Mouse (Mus musculus) embryo, embryonic 9.5 days (tissue): ENCODE measurements around the gene Ntan1.
A peak's percentile ranks its signal among the peaks of the same experiment; 100 is the strongest.
"Not testable (repeated sequence)": the region's sequence is repeated elsewhere in the genome, so short reads cannot be mapped to it uniquely, and the experiment has no call there.

ENCODE experiments used
- DNase-seq: peaks from one replicate; pipeline ENCODE4 v3.0.0-alpha.2; 2017; ENCODE audit errors: extremely low spot score

The Ntan1 gene

GRCm38 (mm10) chr16:13818560-13819393, at the start of gene Ntan1:
TSS of gene Ntan1 (plus strand) at chr16:13818845.
- peak; percentile 96 for DNase-seq

- DNase-seq, result not testable (repeated sequence)
Observed at GRCm38 (mm10) chr16:13771603-13772002, 47.0 kb upstream of the Ntan1 start.

GRCm38 (mm10) chr16:13772051-13772450, 46.6 kb upstream of the Ntan1 start:
- not testable (repeated sequence) for DNase-seq

- DNase-seq, result not testable (repeated sequence)
Observed at GRCm38 (mm10) chr16:13774011-13774410, 44.6 kb upstream of the Ntan1 start.

GRCm38 (mm10) chr16:13774651-13775050, 44.0 kb upstream of the Ntan1 start:
- DNase-seq, result not testable (repeated sequence)

GRCm38 (mm10) chr16:13780353-13781036, 38.1 kb upstream of the Ntan1 start, which contains the start of gene Rrn3:
TSS of gene Rrn3 (plus strand) at chr16:13780708.
- peak; percentile 86 for DNase-seq

- DNase-seq, result peak; percentile 5
Observed at GRCm38 (mm10) chr16:13781216-13781615, 37.4 kb upstream of the Ntan1 start.

GRCm38 (mm10) chr16:13785932-13786331, 32.7 kb upstream of the Ntan1 start:
- DNase-seq, result no peak

- not testable (repeated sequence) for DNase-seq
Observed at GRCm38 (mm10) chr16:13793441-13793840, 25.2 kb upstream of the Ntan1 start.

- DNase-seq, result no peak
Observed at GRCm38 (mm10) chr16:13796746-13797175, 21.9 kb upstream of the Ntan1 start.

GRCm38 (mm10) chr16:13801231-13801630, 17.4 kb upstream of the Ntan1 start:
- DNase-seq, result no peak

GRCm38 (mm10) chr16:13804666-13805065, 14.0 kb upstream of the Ntan1 start:
- DNase-seq, result no peak

GRCm38 (mm10) chr16:13807616-13808015, 11.0 kb upstream of the Ntan1 start:
- no peak for DNase-seq

- no peak for DNase-seq
Observed at GRCm38 (mm10) chr16:13808410-13808809, 10.2 kb upstream of the Ntan1 start.

GRCm38 (mm10) chr16:13812152-13812551, 6.5 kb upstream of the Ntan1 start:
- DNase-seq, result no peak

GRCm38 (mm10) chr16:13813200-13813599, 5.4 kb upstream of the Ntan1 start:
- DNase-seq, result no peak

- DNase-seq, result no peak
Observed at GRCm38 (mm10) chr16:13819394-13819743, 724 bp downstream of the Ntan1 start.

GRCm38 (mm10) chr16:13819806-13820500, 1.3 kb downstream of the Ntan1 start:
- peak; percentile 5 for DNase-seq

- no peak for DNase-seq
Observed at GRCm38 (mm10) chr16:13820771-13821170, 2.1 kb downstream of the Ntan1 start.

GRCm38 (mm10) chr16:13825781-13826490, 7.3 kb downstream of the Ntan1 start:
- DNase-seq, result no peak

- no peak for DNase-seq
Observed at GRCm38 (mm10) chr16:13826511-13826910, 7.9 kb downstream of the Ntan1 start.

GRCm38 (mm10) chr16:13830444-13830843, 11.8 kb downstream of the Ntan1 start:
- no peak for DNase-seq
